Mouse (Mus musculus): ENCODE data around the gene Stab1.
A peak's percentile ranks its signal among the peaks of the same experiment; 100 is the strongest.

Gene Stab1

GRCm38 (mm10) chr14:31129326-31130235 is 38.9 kb downstream of the Stab1 start:
- no peak for DNase-seq

GRCm38 (mm10) chr14:31128826-31129219 is 39.6 kb downstream of the Stab1 start, which contains the start of gene Smim4:
Smim4 (minus strand) TSS chr14:31128956.
- peak; percentile 98 for DNase-seq

- DNase-seq, result peak; percentile 80
Measured at GRCm38 (mm10) chr14:31128101-31128825, 40.2 kb downstream of the Stab1 start.

GRCm38 (mm10) chr14:31126826-31127225 is 41.6 kb downstream of the Stab1 start:
- DNase-seq, result peak; percentile 1

- DNase-seq, result no peak
Measured at GRCm38 (mm10) chr14:31125106-31126075, 43.0 kb downstream of the Stab1 start.

GRCm38 (mm10) chr14:31115522-31115921 is 52.9 kb downstream of the Stab1 start:
- DNase-seq, result no peak

GRCm38 (mm10) chr14:31114011-31114410 is 54.4 kb downstream of the Stab1 start:
- no peak for DNase-seq

GRCm38 (mm10) chr14:31112187-31112586 is 56.3 kb downstream of the Stab1 start:
- no peak for DNase-seq

GRCm38 (mm10) chr14:31110613-31111012 is 57.8 kb downstream of the Stab1 start:
- no peak for DNase-seq

- no peak for DNase-seq
Measured at GRCm38 (mm10) chr14:31105156-31105555, 63.3 kb downstream of the Stab1 start.

- DNase-seq, result no peak
Measured at GRCm38 (mm10) chr14:31089918-31090317, 78.5 kb downstream of the Stab1 start.

Measured in kidney, adult 11 months (tissue).